Mouse (Mus musculus): ENCODE results near the gene Akap8l.
A peak's percentile ranks its signal among the peaks of the same experiment; 100 is the strongest.

Gene Akap8l

DNA sequence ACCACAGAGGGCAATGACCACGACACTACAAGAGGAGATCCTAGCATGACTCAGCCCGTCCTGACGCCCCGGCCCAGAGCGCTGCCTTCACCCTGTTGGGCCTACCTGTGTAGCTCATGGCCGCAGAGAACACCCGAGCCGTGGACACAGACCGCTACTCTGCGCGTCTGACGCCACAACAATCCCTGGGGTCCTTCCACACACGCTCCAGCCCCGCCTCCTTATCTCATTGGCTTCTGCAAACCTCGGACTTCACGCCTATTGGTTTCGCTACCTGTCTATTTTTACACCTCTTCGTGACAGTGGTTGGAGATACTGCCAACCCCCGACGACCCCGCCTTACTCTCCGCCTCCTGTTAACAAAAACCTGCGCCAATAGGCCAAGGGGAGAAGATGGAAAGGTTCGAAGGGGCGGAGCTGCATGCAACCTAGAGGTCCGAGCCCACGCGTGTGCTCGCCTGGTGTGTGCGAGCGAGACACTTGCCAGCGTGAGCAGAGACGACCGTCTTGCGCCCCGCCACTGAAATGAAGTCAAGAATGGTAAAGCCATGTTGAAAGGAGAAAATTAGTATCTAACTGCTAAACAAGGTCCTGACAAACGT, at the start of gene Akap8l:
Gene Akap8l, minus strand, starts transcription at position 226 of the 602 bp plus-strand sequence.
- peak; percentile 99 for DNase-seq

DNA sequence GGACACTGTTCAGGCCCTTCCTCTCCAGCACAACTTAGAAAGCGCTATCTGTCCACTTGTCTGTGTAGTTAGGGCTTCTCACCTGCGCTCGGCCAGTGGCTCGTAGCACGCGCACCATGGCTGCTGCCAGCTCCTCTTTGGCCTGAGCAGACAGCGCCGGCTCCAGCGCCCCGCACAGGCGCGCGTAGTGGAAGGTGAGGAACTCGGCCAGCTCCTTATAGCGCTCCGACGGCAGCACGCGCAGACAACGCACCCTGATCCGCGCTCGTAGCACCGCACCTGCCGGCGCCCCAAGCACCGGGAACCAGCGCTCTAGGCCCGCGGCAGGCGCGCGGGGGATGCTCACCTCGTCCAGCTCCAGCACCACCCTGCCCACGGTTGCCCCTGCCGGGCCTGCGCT, 45.9 kb upstream of the Akap8l start:
- no peak for DNase-seq

DNA sequence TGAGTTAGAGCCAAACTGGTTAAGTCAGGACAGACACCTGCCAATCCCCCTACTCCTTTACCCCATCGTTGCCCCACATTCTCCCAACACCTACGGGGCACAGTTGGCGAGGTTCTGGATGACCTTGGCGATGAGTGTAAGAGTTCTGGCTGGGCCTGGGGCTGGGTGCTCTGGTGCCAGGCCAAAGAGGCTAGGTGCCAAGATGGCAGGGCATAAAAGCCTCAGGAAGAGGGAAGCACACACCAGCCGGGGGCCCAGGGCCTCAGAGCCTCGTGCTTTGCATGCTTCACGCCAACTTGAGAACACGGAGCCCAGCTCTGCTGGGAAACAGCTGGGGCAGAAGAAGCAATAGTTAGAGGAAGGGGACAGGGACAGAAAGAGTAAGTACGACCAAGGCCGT, 43.5 kb upstream of the Akap8l start:
- DNase-seq, result no peak

DNA sequence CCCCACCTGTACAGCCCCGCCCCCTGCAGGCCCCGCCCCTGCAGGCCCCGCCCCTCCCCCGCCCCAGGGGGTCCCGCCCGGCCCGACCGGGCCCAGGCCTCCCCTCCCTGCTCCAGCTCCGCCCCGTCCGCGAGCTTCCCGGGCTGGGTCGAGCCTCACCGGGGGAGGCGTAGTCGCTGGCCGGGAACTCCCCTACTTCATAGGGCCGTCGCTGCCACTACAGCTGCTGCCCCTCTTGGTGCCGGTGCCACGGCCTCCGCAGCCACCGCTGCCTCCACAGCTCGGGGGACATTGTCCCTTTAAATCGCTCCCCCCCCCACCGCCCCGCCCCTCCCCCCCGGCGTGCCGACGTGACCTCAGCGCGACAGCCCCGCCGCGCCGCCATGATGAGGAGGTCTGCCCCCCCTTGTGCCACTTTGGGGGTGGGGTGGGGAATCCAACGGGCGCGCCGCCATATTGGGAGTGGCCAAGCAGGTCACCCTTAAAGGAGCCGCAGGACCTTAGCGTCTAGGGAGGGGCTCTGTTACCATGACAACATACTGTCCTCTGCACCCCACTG, 38.8 kb upstream of the Akap8l start, which contains the start of gene Wiz:
Gene Wiz, minus strand, starts transcription at position 339 of the 559 bp plus-strand sequence.
- DNase-seq, result peak; percentile 98

DNA sequence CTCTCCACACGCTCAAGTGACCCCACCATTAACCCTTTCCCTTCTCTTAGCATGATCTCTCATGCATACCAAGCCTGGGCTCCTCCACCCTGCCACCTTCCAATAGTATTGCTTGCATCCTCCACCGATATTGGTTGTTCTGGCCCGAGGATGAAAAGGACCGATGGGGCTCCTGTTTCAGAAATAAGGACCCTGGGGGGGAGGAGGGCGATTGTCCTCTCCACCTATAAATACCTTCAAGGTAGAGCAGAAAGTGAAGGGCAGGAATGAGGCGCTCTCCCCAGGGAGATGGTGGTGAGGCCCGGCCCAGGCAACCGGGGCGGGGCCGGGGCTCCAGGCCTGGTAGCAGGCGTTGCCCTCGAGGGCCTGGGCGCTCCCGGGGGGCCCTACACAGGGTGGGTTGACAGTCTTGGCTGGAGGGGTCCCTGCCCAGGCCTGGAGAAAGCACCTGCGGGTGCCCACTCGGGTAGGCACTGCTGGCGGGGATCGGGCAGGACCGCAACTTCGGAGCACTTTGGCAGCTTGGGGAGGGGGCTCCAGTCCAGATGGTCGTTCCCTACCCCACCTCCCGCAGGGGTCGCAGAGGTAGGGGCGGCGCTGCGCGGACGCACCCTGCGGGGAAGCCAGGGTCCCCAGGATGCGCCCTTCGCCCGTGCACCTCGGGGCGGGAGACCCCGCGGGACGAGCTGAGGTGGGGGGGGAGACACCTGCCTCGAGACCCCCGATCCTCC, 38.1 kb upstream of the Akap8l start:
- peak; percentile 45 for DNase-seq

DNA sequence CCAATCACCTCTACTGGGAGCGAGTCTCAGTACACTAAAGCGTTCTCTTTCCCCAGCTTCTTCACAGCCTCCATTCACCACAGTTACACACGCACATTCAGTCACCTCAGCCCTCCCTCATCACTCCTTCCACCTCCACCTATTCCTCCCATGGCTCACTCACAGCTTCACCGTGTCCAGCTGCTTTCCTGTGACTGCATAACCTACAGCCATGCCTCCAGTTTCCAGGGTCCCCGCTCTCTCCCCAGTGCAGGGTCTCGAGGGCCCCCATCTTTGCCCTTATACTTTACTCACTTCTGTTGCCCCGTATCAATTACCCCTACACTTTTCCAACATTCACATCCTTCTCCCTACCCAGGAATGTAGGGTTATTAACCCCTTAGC, 37.6 kb upstream of the Akap8l start:
- DNase-seq, result no peak

DNA sequence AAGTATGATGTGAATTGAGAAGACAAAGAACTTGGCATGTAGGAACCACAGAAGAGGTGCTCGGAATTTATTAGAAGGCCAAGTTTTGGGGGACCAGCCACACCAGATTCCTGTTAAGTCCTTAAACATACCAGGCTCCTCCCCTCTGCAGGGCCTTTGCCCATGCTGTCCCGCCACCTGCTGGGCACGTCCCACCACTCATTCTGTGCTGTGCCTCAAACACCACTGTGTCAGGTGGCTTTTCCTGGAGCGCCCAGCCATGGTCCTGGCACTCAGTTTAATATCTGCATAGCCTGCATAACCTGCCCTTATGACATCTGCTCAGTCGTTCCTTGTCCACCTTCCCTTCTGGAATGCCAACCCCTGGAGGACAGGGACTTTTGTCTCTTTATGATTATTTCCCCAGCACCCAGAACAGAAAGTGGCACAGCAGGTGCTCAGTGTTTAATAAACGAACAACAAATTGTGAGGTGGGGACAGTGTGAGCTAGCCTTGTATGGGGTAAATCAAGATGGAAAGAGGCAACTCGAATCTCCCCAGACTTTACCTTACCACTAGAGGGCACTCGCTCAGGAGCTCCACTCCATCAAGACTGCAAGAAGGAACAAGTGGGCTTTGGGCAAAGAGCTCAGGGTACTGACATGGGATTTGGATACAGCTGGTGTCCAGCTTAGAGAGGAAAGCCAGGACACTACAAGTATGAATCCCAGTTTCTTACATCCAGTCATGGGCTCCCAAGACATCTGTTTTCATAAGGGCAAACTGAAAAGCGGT, 36.4 kb upstream of the Akap8l start:
- peak; percentile 58 for DNase-seq

DNA sequence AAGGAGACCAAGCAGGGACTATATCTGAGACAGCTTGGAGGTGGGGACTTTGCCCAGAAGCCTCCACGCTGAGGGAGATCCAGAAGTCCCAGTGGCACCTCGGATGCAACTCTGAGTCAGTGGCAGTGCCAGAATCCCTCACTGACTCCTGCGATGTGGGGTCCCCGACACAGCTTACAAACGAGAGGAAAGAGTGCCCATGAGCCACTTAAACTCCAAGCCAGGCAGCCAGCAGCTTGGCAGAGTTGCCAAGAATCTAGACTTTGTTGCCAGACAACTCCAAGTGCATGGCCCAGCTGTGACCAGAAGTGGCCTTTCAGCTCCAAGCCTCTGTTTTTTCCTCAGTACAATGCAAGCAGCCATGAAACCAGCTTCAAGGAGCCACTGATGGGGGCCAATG, 33.3 kb upstream of the Akap8l start:
- DNase-seq, result no peak

DNA sequence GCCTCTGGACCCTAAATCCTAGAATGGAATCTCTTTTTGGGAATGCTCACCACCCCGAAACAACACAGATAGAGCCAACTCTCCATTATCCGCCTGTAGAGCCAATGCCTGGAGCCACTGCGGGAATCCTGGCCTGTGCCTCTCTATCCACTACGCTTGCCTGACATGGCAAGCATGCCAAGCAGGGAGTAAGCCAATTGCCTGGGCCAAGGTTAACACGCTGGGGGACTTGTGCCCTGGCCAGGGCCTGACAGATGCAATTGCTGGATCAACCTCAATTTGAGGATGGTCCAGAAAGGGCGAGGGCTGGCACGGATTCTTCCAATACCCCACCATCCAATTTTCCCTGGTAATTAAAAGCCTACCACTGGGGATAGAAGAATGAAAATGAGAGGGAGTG, 32.2 kb upstream of the Akap8l start:
- DNase-seq, result no peak

DNA sequence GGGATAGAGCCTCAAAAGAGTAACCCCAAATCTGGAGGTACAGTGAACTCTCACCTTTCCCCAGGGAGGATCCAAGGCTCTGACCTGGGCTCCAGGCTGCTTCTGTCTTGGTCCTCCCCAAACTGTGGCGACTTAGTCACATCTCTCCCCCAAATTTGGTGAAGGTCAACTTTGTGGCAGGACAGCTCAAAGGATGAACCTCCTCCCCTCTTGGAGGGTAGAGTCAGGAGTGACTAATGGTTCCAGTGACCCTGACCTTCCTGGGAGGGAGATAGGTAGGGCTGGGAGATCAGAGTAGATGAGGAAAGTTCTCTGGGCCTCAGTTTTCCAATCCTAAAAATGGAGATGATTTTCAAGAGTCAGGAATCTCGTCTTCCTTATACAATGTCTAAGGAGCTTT, 28.4 kb upstream of the Akap8l start:
- no peak for DNase-seq

DNA sequence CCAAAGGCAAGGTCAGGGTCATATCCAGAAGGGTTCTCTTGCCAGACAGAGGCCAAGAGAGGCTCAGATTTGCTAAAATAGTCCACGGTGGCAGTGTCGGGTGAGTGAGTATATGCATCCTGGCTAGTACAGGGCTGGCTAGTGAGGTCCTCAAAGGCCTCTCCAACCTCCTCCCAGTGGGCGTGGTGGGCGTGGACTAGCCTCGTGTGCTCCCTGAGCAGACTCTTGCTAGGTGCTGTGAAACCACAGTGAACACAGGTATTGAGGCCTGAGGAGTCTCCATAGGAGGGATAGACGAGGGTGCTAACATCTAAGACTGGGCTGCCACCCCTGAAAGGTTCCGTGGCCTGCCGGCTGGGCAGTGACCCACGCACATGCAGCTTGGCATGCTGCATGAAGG, 26.7 kb upstream of the Akap8l start:
- no peak for DNase-seq

DNA sequence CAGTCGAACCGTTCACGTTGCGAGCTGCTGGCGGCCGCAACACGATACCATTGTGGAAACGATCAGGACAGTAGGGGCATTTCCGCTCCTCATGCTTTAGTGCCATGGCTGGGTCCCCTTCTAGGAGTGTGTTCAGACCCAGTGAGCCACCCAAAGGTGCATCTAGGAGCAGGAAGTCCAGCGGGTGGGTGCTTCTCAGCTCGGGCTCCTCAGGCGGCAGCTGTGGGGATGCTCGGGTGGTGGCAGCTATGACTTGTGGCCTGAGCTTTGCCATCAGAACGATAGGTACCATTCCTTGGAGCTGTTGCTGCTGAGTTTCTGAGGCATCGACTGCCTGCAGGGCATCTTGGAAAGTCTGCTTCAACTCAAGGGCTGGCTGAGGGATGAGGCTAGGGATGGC, 26.1 kb upstream of the Akap8l start:
- DNase-seq, result no peak

DNA sequence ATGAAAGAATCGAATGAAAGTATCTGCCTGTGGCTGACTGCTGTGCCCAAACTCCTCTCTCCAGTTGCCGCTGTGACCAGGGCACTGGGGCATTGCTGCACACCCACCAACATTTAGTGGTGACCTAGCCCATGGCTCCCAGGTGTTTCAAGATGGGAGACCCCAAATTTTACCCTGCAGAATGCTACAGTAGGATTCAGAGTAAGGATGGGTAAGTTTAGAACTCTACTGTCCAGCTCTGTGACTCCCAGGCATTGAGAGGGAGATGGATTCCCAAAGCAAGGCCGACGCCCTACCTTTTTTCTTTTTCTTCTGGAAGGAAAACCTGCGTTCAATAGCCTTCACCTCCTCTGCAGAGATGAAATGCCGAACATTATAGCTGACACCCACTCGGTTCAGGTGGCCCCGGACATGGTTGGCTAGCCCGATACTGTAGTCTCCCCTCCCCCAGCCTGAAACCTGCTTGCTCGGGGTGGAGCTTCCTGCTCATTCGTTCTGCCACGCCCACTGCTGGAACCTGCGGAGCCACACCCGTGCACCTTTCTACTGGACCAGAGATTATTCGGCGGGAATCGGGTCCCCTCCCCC, 18.7 kb upstream of the Akap8l start:
- DNase-seq, result no peak

DNA sequence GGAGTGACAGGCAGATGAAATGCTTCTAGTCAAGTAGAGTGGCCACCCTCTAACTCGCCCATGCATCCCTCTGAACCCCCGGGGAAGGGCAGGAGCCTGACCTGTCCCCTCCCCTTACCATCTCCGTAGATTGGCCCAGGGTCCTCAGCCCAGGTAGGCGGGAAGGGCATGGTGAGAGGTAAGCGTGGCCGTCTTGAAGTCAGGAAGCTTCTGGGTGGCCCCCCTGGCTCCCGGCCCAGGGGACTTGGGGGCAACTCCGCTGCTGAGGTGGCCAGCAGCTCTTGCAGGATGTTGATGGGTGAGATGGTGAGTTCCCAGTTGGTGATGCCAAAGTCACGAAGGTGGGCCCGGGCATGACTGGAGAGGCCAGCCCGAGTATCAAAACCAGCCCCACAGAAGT, 17.3 kb upstream of the Akap8l start:
- DNase-seq, result no peak

DNA sequence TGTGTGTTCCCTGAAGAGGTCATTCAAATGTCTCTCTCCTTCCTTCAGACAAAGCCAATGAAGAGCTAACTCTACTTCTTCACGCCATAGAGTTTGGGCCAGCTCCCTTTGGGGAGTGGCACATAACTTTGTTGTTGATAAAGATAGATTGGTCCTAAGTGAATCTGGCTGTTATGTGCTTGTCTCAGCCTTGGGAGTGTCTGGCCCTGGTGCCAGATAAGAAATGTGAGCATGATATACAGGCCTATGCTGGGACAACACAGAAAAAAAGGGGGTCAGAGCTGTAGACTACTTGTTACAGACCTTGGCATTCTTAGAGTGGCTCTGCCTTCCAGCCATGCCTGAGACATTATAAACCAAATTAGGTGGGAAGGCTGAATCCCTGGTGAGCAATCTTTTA, 14.9 kb upstream of the Akap8l start:
- no peak for DNase-seq

DNA sequence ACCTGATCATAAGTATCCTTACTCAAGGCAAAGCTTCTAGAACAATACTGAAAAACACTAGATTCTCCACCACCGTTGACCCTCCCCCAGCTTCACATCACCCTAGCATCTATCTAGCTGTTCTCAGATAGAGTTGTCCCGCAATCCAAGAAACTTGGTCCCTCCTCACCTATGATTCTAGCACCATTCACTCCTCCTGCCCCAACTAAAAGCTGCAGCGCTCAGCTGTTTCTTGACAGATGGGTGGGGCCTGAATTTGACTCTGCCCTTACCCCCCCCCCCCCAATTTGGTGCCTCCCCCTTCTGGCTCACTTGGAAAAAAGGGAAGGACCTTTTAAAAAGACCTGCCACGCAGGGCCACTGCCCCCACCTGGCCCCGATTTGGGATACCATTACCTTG, 14.4 kb upstream of the Akap8l start:
- no peak for DNase-seq

DNA sequence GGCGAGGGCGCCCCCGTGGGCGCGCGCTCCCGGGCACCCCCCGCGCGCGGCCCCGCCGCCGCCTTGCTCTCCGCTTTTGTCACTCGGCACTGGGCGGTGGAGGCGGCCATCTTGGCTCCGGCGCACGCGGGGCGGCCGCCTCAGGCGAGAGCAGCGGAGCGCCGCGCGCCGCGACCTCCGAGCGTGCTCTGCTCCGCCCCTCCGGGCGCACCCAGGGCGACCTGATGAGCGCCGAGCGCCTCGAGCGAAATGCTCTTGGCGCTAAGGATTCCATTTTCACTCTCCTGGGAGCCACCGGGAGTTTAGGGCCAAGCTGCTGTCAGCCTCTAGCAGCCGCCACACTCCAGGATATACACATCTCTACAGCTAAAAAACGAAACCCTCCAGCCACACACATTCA, 13.9 kb upstream of the Akap8l start:
- DNase-seq, result peak; percentile 93

DNA sequence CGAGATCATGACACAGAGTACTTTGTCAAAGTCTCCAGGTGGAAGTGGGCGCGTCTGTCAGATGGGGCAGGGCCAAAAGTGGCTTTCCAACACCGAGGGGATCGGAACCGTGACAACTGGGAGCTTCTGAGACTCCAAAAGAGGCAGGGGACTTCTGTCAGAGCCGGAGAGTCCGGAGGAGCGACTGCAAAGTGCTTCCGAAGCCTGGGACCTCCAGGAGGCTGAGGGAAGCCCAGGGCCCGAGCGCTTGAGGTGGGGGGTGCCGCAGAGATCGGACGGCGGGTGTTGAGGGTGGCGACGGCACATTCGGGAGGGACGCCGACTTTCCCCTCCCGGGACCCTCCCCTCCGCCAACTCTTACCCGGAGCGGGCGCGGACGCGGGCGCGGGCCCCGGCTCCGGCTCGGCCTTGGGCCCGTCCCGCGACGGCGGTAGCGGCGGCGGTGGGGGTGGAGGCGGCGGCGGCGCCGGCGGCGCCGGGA, 13.5 kb upstream of the Akap8l start:
- no peak for DNase-seq

DNA sequence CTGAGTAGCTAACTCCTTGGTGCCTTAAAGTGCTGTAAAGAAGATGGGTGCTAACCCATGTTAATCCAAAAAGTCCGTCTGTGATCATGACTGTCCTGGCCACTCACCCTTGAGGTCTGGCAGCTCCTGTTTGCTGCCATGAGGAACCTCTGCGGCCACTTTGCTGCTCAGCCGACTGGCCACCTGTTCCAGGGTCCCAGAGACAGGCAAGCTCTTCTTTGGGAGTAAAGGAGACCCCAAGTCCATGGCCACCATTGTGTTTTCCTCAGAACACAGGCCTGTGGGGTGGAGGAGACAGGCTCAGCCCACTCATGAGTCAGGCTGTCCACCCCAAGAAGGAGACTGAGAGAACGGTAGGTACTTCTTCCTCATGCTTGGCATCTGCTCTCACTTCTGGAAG, 12.3 kb upstream of the Akap8l start:
- DNase-seq, result no peak

DNA sequence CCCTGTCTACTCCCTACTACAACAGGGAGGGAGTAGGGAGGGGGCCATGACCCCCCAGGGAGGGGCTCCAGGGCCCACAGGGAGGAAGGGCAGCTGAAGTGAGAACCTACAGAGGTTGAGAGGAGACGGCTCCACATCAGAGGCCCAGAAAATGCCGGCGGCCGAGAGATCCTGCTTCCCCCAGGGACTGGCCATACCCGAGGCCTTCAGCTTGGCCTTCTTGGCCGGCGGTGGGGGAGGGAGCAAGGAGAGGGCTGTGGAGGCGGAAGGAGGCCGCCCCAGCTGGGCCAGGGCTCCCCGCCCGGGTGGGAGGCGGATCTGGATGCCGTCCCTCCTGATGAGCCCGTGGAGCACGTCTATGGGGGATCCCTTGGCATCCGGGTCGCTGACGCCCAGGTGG, 9.5 kb upstream of the Akap8l start:
- no peak for DNase-seq

DNA sequence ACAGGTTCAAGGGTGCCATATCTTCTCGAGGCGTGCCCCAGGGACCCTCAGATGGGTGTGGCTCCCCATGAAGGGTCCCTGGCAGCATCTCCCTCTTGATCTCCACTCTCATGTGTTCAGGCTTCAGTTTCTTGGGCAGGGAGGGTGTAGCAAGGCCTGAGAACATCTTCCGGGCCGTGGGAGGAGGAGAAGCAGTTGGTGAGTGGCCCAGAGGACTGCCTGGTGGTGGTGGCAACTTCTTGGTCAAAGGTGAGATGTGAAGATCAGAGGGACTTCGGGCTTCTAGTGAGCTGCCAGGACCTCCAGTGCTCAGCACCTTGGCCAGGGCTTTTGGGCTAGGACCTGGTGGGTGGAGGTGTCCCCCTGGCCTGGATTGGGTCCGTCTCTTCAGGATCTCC, 8.5 kb upstream of the Akap8l start:
- no peak for DNase-seq

DNA sequence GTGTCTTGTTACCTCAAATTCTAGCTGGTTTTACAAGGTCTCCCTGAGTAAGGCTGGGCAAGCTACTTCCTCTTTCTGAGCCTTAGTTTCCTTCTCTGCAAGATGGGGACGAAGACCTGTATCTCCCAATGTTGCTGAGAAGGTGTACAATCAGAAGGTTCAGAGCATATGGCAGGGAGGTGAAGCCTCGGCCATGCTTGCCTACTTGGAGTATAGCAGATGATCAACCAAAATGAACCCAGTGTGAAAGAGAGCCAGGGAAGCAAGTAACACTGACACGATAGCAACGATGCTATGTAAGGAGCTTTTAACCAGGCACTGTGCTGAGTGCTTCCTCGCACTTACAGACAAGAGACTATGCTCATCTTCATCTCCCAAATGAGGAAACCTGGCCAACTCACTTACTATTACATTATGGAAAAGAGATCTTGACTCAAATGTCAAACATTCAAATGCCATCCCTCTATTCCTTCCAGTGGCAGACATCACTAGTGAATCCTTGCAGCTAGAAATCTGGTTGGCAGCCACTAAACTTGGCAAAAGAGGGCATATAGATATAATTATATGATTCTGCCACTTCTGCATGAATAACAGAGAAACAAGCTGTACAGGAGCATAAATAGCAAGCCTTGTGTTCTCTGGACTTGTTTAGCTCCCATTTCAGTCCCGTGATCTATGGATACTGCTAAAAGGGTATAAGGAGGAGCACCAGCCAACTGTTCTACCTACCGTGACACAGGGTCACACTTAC, 8.0 kb upstream of the Akap8l start:
- no peak for DNase-seq
